Mouse (Mus musculus): ENCODE data around the gene Prodh2.

Prodh2 gene

DNA sequence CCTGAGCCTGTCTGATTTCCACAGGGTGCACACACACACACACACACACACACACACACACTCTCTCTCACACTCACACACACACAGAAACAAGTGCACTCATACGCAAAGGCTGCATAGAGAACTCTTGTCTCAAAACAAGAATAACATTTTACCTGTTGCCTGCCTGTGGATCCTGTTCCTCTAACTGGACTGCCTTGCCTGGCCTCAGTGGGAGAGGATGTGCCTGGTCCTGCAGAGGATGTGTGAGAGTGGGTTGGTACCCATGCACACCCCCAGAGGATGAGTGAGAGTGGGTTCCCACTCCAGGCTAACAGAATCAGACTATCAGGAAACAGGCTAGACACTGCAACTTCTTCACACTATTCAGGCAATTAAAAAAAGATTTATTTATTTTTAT lies 57.2 kb downstream of the Prodh2 start:
- no peak for DNase-seq (ENCODE audit: low spot score)

- no peak for DNase-seq (ENCODE audit: low spot score)
Observed at GRCm38 (mm10) chr7:30551445-30552101, 58.2 kb downstream of the Prodh2 start.

DNA sequence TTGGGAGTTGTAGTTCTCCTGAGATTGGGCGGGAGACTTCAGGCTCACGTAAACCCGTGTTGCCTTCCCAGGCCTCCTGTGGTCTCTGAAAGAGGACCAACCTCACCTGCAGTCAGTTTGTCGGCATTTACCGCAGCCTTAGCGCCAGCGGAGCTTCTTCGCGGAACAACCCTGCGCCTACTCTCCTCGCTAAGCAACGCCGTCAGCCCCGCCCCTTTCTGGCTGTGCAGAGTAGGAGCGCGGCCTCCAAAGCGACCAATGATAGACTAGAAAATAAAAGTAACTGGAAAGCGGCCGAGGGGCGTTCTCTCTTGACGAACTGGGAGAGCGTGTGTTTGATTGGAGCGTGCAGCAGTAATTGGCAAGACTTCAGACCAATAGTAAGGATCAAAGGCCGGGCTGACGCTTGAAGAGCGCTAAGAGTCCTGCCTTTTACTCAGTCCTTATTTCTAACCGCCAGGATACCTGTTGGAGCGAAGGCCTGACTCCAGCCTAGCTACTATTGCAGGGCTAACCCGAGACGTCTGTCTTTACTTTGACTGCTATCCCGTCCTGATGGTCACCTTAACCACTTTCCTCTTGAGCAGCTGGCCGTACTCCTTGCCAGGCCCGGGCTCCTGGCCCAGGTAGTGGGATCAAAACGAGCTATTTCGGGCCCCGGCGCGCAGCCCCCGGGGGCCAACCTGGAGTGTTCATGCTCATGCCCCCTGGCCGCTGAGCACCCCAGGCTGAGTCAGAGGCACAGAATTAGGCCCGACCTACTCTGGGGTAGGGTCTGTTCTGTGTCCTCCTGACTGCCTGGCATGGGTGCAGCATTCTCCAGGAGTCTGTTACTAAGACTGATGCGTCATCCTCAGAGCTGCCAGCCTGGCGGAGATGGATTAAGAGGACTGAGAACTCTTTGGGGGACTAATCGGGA lies 58.9 kb downstream of the Prodh2 start, which contains the start of the genes Hspb6 and Proser3:
TSS of gene Hspb6 (plus strand) at position 77 of the 919 bp plus-strand sequence.
TSS of gene Proser3 (minus strand) at position 198 of the 919 bp plus-strand sequence.
- peak; percentile 92 for DNase-seq (ENCODE audit: low spot score)

DNA sequence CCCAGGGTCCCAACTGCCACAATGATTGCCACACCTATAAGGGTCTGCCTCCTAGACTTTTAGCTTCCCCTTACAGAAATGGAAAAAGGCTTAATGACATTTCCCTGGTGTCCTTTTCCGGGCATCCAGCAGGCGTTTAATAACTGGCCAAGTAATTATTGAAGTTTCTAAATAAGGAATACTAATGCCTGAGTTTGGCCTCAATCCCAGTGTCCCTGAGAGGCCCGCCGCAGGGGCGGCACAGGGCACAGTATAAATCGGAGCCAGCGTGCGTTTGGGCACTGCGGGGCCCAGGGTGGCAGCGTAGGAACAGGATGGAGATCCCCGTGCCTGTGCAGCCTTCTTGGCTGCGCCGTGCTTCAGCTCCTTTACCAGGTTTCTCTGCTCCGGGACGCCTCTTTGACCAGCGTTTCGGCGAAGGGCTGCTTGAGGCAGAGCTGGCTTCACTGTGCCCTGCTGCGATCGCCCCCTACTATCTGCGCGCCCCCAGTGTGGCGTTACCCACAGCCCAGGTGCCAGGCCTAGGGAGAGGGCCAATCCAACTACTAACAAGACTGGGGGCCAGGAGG lies 59.7 kb downstream of the Prodh2 start:
- no peak for DNase-seq (ENCODE audit: low spot score)

GRCm38 (mm10) chr7:30553810-30554584 lies 60.6 kb downstream of the Prodh2 start:
- DNase-seq (ENCODE audit: low spot score): no peak

DNA sequence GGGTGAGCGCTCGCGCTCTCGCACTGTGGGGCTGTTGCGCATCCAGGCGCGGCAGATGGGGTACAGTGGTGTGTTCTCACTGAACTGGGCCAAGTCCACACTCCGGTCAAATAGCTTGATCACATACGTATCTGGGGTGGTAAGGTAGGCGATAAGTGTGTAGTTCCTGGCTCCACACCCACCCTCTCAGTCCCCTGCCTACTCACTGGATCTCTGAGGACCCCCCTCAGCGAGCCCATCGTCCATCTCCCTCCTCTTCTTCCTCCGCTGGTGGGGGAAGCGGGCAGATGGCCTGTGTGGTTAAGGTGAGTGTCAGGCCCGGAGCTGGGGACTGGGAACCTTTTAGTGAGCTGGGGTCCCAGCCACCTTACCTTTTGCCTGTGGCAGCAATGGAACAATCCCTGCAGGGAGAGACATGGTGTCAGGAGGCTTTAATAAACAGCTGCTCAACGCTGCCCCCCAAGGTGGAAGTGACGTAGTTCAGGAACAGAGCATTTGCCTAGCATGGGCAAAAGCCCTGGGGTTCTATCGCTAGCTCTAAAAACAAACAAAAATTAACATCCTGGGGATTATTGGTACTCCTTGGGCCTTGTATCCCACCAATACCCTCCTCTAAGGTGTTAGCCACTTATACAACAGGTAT lies 63.6 kb downstream of the Prodh2 start:
- DNase-seq (ENCODE audit: low spot score): no peak

- DNase-seq (ENCODE audit: low spot score): no peak
Observed at GRCm38 (mm10) chr7:30557901-30558514, 64.6 kb downstream of the Prodh2 start.

DNA sequence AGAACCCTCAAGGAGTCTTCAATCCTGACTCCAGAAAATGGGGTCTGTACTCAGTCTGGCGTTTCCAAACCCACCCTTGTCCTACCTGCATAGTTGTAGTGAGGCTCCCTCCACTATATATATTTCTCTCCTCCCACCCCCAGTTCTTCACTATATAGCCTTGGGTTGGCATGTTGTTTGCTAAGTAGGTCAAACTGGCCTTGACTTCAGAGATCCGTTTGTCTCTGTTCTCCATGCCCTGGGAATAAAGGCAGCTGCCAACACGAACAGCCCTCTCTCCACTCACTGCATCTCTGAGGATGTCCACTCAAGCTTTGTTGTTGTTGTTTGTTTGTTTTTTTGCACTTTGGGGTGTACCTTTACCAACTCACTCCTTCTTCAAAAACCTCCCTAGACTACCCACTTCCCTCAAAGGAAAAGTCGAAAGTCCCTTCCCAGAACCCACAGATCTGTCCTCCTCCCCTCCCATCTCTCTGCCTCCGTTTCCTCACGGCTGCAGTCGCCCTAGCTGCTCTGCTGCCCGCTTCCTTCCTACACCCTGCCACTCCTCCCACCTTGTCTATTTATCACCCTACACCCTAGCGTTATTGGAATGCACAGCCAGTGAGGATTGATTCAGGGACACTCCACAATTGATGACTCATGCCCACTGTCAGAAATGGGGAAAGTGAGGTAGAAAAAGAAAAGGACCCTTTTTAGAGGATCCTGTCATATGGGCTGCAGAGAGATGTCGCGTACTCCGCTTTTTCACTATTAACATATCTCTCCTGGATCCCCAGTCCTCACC lies 65.4 kb downstream of the Prodh2 start:
- DNase-seq (ENCODE audit: low spot score): no peak

GRCm38 (mm10) chr7:30559443-30559954 lies 66.1 kb downstream of the Prodh2 start, which contains the start of gene Lin37:
Gene Lin37, minus strand, starts transcription at chr7:30559838.
- DNase-seq (ENCODE audit: low spot score): peak; percentile 88

GRCm38 (mm10) chr7:30560296-30560695 lies 66.9 kb downstream of the Prodh2 start:
- DNase-seq (ENCODE audit: low spot score): no peak

GRCm38 (mm10) chr7:30562526-30563116 lies 69.2 kb downstream of the Prodh2 start:
- no peak for DNase-seq (ENCODE audit: low spot score)
